Comparison of ENCODE assay signal across 13 mouse cellular contexts in genomic region chr7:17087731-17088130, GRCm38 (mm10). TPM values are rescaled to one million over a fixed set of nuclear protein-coding genes. Genes with fewer than 3 reads are reported as not detected.
"Had no signal": no experiment of that assay in that cellular context is flagged by ENCODE, and none has a peak within 500 bp of the region (broad histone marks: within the 10 kb centered on the region; RNA-seq: fewer than 3 reads in every experiment).

No protein-coding gene starts in this region.

- DNase-seq: kidney, postnatal 10 days; kidney, postnatal 4 days; liver, embryonic 13.5 days; liver, postnatal 0 days; lung, postnatal 14 days; right cerebral cortex, postnatal 14 days; thymus, postnatal 4 days had no signal

- H3K27ac ChIP-seq: layer of hippocampus, adult 2 months; liver, embryonic 13.5 days; lung, embryonic 15.5 days; macrophage; midbrain, embryonic 13.5 days had no signal

- H3K4me1 ChIP-seq: liver, embryonic 13.5 days; lung, embryonic 15.5 days; midbrain, embryonic 13.5 days had no signal

- H3K4me3 ChIP-seq: layer of hippocampus, adult 2 months; liver, embryonic 13.5 days; lung, embryonic 15.5 days; megakaryocyte, embryonic 14.5 days; midbrain, embryonic 13.5 days had no signal

- H3K9ac ChIP-seq: liver, embryonic 13.5 days; liver, postnatal 0 days; lung, embryonic 15.5 days; midbrain, embryonic 13.5 days had no signal

- H3K36me3 ChIP-seq: liver, embryonic 13.5 days; lung, embryonic 15.5 days; midbrain, embryonic 13.5 days had no signal

- H3K27me3 ChIP-seq: liver, embryonic 13.5 days; lung, embryonic 15.5 days; midbrain, embryonic 13.5 days had no signal

- ATAC-seq: liver, postnatal 0 days; midbrain, embryonic 13.5 days had no signal

- H3K4me2 ChIP-seq: liver, embryonic 13.5 days; lung, embryonic 15.5 days; midbrain, embryonic 13.5 days had no signal

- H3K9me3 ChIP-seq: liver, embryonic 13.5 days; lung, embryonic 15.5 days; megakaryocyte, embryonic 14.5 days had no signal

RNA-seq across cellular contexts. Expression of gene Psg16, which starts 13.9 kb away (rescaled TPM):
- polyA plus RNA-seq: macrophage; spleen, adult 2 months had no signal

RNA-seq across cellular contexts. Expression of gene Hif3a, which starts 25.5 kb away (rescaled TPM):
- polyA plus RNA-seq: macrophage had no signal
